Mouse (Mus musculus): ENCODE measurements around the gene Csnk1g2.
"Not testable (repeated sequence)": the region's sequence is repeated elsewhere in the genome, so short reads cannot be mapped to it uniquely, and the experiment has no call there.

The Csnk1g2 gene

GRCm38 (mm10) chr10:80627685-80628084 lies 5.0 kb downstream of the Csnk1g2 start:
- no peak for DNase-seq

GRCm38 (mm10) chr10:80628925-80629324 lies 6.3 kb downstream of the Csnk1g2 start:
- no peak for DNase-seq

- no peak for DNase-seq
Observed at GRCm38 (mm10) chr10:80635345-80635744, 12.7 kb downstream of the Csnk1g2 start.

- no peak for DNase-seq
Observed at GRCm38 (mm10) chr10:80646936-80647335, 24.3 kb downstream of the Csnk1g2 start.

- not testable (repeated sequence) for DNase-seq
Observed at GRCm38 (mm10) chr10:80649910-80650309, 27.3 kb downstream of the Csnk1g2 start.

GRCm38 (mm10) chr10:80650392-80650791 lies 27.8 kb downstream of the Csnk1g2 start:
- no peak for DNase-seq

GRCm38 (mm10) chr10:80653156-80653720 lies 30.6 kb downstream of the Csnk1g2 start:
- DNase-seq: no peak

- no peak for DNase-seq
Observed at GRCm38 (mm10) chr10:80654866-80655265, 32.2 kb downstream of the Csnk1g2 start.

- no peak for DNase-seq
Observed at GRCm38 (mm10) chr10:80655406-80656129, 32.9 kb downstream of the Csnk1g2 start.

- DNase-seq: peak; percentile 96
Observed at GRCm38 (mm10) chr10:80656130-80656862, 33.7 kb downstream of the Csnk1g2 start.

GRCm38 (mm10) chr10:80656863-80657623 lies 34.4 kb downstream of the Csnk1g2 start, which contains the start of gene Btbd2:
Gene Btbd2, minus strand, starts transcription at chr10:80657071.
- no peak for DNase-seq

- no peak for DNase-seq
Observed at GRCm38 (mm10) chr10:80658194-80658840, 35.7 kb downstream of the Csnk1g2 start.

- peak; percentile 64 for DNase-seq
Observed at GRCm38 (mm10) chr10:80658841-80659202, 36.2 kb downstream of the Csnk1g2 start.

GRCm38 (mm10) chr10:80659213-80659612 lies 36.6 kb downstream of the Csnk1g2 start:
- DNase-seq: peak; percentile 82

GRCm38 (mm10) chr10:80661149-80661548 lies 38.5 kb downstream of the Csnk1g2 start:
- DNase-seq: peak; percentile 87

GRCm38 (mm10) chr10:80663485-80664196 lies 41.0 kb downstream of the Csnk1g2 start:
- no peak for DNase-seq

GRCm38 (mm10) chr10:80664197-80665015 lies 41.8 kb downstream of the Csnk1g2 start:
- no peak for DNase-seq

GRCm38 (mm10) chr10:80665016-80665380 lies 42.4 kb downstream of the Csnk1g2 start:
- no peak for DNase-seq

GRCm38 (mm10) chr10:80665459-80665858 lies 42.8 kb downstream of the Csnk1g2 start:
- no peak for DNase-seq

- no peak for DNase-seq
Observed at GRCm38 (mm10) chr10:80665981-80666733, 43.5 kb downstream of the Csnk1g2 start.

Measured in thymus, postnatal 25 days (tissue).